Mouse (Mus musculus): ENCODE measurements around the gene Zfp69.

Zfp69 gene

GRCm38 (mm10) chr4:120885208-120886120 lies 66.0 kb downstream of the Zfp69 start:
- no peak for DNase-seq (ENCODE audit: low spot score)

GRCm38 (mm10) chr4:120882002-120882625 lies 69.4 kb downstream of the Zfp69 start:
- no peak for DNase-seq (ENCODE audit: low spot score)

- DNase-seq (ENCODE audit: low spot score): no peak
Observed at GRCm38 (mm10) chr4:120880731-120881432, 70.6 kb downstream of the Zfp69 start.
